Mouse (Mus musculus) forebrain, embryonic 14.5 days (tissue): Measurements from ENCODE around the gene Pnpla2. TPM values are rescaled to one million over a fixed set of nuclear protein-coding genes. Genes with fewer than 3 reads are reported as not detected.

Source experiments
- ATAC-seq: fragments of 200-750 bp; cut with Nextera tagmentation; 2 replicates; pipeline ENCODE4 v1.8.0; 2017; ENCODE audit warnings: mild to moderate bottlenecking, moderate library complexity
- DNase-seq: peaks from one replicate; pipeline ENCODE4 v3.0.0-alpha.2; 2015; ENCODE audit warnings: low spot score
- H3K27ac ChIP-seq: fragments of 300-500 bp; sonication (generic); 2 replicates; pipeline ENCODE4 v1.5.1; 2014; ENCODE audit warnings: low read depth, mild to moderate bottlenecking, control low read depth, low read length, moderate library complexity
- H3K27me3 ChIP-seq: fragments of 300-500 bp; sonication (generic); replicated peaks from 2 replicates; pipeline ENCODE4 v1.6.1; 2014; ENCODE audit warnings: low read length, control low read depth, mixed read lengths; ENCODE audit not compliant: control insufficient read depth, insufficient read depth
- H3K36me3 ChIP-seq: fragments of 300-500 bp; sonication (generic); 2 replicates; pipeline ENCODE4 v1.6.1; 2014; ENCODE audit warnings: low read length, control low read depth; ENCODE audit not compliant: control insufficient read depth, insufficient read depth
- H3K4me1 ChIP-seq: fragments of 300-500 bp; sonication (generic); 2 replicates; pipeline ENCODE4 v1.6.1; 2014; ENCODE audit warnings: antibody characterized with exemption, low read length, control low read depth; ENCODE audit not compliant: control insufficient read depth, insufficient read depth
- H3K4me2 ChIP-seq: fragments of 300-500 bp; sonication (generic); 2 replicates; pipeline ENCODE4 v1.6.1; 2014; ENCODE audit warnings: mild to moderate bottlenecking, control low read depth, low read length
- H3K4me3 ChIP-seq: fragments of 300-500 bp; sonication (generic); 2 replicates; pipeline ENCODE4 v1.5.1; 2014; ENCODE audit warnings: low read depth, low read length, control low read depth
- H3K9ac ChIP-seq: fragments of 300-500 bp; sonication (generic); 2 replicates; pipeline ENCODE4 v1.6.1; 2014; ENCODE audit warnings: mild to moderate bottlenecking, low read length, control low read depth, moderate library complexity
- H3K9me3 ChIP-seq: fragments of 300-500 bp; sonication (generic); replicated peaks from 2 replicates; pipeline ENCODE4 v1.6.1; 2016; ENCODE audit warnings: low read length, control low read depth, mixed read lengths; ENCODE audit not compliant: control insufficient read depth
- WGBS: fragments of 180-500 bp; shearing (Covaris S2); extraction: QIAGEN DNeasy Blood & Tissue Kit; methylation state at CpG from one replicate; pipeline ENCODE4 v1.1.7; 2014; 5-methylcytosine and 5-hydroxymethylcytosine counted together
- polyA plus RNA-seq: library from polyadenylated mRNA; unstranded; fragments of >200 nt; fragmentation: Nextera tagmentation; extraction: Ambion mirVana; gene quantifications from 2 replicates; pipeline ENCODE4 v1.2.1, GENCODE M21; 2014

The Pnpla2 gene
- polyA plus RNA-seq, 1 experiment from 2014 or later: 16.3 TPM

DNA sequence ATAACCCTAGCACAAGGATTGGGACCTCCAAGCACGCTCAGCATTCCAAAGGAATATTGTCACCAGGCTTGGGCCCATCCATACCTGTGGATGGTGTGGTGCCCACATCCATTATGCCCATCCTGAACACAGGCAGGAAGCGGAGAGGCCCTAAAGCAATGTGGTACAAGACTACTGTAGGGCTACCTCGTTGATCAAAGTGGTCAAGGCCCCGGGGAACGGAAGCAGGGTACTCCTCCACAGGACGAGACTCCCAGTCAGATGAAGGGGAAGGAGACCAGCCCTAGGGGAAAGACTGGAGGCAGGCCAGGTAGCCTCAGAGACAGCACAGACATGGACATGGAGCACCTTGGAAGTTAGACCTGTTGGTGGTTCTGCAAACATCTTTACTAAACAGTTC is 17.8 kb downstream of the Pnpla2 start:
- Histone ChIP-seq H3K36me3 (peaks cover 31% of the 10 kb centered on the region), H3K4me3 (no peak overlapping the region), H3K9ac (no peak overlapping the region), H3K27ac (no peak overlapping the region), H3K4me2 (no peak overlapping the region), H3K9me3 (no peaks in the 10 kb centered on the region), H3K27me3 (no peaks in the 10 kb centered on the region), H3K4me1 (peaks cover 25% of the 10 kb centered on the region)
- DNase-seq: no peak
- 91% methylated on average over 6 of the region's 6 CpGs for WGBS
- no peak for ATAC-seq

DNA sequence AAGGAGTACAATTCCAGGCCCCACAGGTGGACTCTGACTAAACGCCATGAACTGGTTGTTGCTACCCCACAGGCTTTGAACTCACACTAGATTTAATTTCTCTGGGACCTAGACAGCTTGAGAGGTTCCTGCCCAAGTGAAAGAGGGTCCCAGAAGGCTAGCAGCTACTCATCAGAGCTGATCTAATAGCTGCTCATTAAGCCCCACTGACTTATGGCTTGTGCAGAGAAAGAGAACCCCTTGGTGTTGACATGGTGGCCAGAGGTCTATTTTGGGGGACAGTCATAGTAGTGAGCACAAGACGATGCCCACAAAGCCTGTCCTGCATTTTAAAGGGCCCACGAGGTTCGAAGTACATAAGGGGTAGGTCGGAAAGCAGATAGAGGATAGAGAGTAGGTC is 19.2 kb downstream of the Pnpla2 start:
- H3K36me3 ChIP-seq: peaks cover 31% of the 10 kb centered on the region
- peaks cover 13% of the 10 kb centered on the region for H3K4me1 ChIP-seq
- no peak for DNase-seq
- no peak for ATAC-seq
- H3K9ac ChIP-seq: peak overlapping the region; percentile 87
- 7% methylated on average over 5 of the region's 5 CpGs for WGBS
- H3K27ac ChIP-seq: no peak overlapping the region
- no peaks in the 10 kb centered on the region for H3K27me3 ChIP-seq
- H3K4me3 ChIP-seq: peak overlapping the region; percentile 67
- peak overlapping the region; percentile 88 for H3K4me2 ChIP-seq
- H3K9me3 ChIP-seq: no peaks in the 10 kb centered on the region

DNA sequence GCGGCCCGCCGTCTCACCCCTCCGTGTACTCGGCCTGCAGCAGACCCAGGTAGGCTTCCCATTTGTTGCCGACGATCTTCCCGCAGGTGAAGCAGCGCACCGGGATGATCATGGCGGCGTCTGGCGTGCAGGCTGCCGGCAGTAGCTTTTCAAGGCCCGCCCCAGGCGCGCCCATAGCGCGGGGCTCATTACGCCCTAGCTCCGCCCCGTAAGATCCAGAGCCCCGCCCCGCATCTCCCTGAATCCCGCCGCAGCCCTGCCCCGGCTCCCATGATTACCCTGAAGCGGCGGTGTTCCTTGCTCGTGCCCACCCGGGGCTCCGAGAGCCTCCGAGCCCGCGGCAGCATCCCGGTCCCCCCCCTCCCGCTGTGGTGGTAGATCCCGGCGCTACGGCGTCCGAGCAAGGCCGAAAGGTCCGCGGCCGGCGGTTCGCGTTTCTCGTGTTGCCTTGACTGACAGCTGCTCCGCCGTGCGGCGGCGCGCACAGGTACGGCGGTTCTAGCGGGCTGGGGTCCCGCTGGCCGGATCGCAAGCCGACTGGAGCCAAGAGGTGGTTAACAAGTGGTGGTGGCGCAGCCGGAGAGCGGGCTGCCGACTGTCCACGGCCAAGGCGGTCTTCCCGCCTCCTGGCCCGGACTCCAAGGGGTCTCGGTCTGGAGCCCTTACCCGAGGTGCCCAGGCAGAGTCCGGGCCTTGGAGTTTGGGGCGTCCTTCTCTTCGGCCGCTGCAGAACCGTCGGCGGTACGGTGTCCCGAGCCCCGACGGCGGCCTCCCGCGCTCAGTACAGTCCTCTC is 20.2 kb downstream of the Pnpla2 start, which contains the start of the genes Polr2l and Tspan4:
Gene Polr2l (minus strand): TSS at position 122 of the 794 bp plus-strand sequence.
Gene Tspan4 (plus strand): TSS at position 230 of the 794 bp plus-strand sequence.
- peak; percentile 91 for DNase-seq
- peaks cover 8% of the 10 kb centered on the region for H3K4me1 ChIP-seq
- H3K36me3 ChIP-seq: peaks cover 25% of the 10 kb centered on the region
- H3K27me3 ChIP-seq: no peaks in the 10 kb centered on the region
- H3K9ac ChIP-seq: peak within 1 kb of the TSS; percentile 87
- H3K9me3 ChIP-seq: no peaks in the 10 kb centered on the region
- peak; percentile 90 for ATAC-seq
- peak within 1 kb of the TSS; percentile 67 for H3K4me3 ChIP-seq
- 1% methylated on average over 86 of the region's 87 CpGs for WGBS
- H3K4me2 ChIP-seq: peak within 1 kb of the TSS; percentile 88
- peak within 1 kb of the TSS; percentile 83 for H3K27ac ChIP-seq

DNA sequence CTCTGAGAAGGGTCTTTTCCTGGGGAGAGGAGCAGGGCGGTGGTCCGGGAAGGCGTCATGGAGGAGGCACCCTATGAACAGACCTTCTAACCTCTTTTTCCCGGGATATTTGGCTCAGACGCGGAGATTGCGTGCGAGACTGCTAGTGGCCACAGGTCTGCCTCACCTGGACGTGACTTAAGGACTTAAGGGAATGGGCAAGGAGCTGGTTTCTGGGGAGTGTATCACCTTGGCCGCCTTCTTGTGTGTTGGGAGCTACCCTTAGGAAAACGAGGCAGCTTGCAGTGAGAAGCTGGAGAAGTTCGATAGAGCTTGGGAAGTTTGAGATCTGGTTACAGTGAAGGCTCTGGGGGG is 20.8 kb downstream of the Pnpla2 start:
- Histone ChIP-seq H3K4me1 (peaks cover 8% of the 10 kb centered on the region), H3K4me2 (peak overlapping the region; percentile 88), H3K27ac (no peak overlapping the region), H3K4me3 (peak overlapping the region; percentile 67), H3K27me3 (no peaks in the 10 kb centered on the region), H3K9me3 (no peaks in the 10 kb centered on the region), H3K9ac (peak overlapping the region; percentile 87), H3K36me3 (peaks cover 20% of the 10 kb centered on the region)
- ATAC-seq: no peak
- WGBS: 2% methylated on average over 12 of the region's 12 CpGs
- DNase-seq: no peak

DNA sequence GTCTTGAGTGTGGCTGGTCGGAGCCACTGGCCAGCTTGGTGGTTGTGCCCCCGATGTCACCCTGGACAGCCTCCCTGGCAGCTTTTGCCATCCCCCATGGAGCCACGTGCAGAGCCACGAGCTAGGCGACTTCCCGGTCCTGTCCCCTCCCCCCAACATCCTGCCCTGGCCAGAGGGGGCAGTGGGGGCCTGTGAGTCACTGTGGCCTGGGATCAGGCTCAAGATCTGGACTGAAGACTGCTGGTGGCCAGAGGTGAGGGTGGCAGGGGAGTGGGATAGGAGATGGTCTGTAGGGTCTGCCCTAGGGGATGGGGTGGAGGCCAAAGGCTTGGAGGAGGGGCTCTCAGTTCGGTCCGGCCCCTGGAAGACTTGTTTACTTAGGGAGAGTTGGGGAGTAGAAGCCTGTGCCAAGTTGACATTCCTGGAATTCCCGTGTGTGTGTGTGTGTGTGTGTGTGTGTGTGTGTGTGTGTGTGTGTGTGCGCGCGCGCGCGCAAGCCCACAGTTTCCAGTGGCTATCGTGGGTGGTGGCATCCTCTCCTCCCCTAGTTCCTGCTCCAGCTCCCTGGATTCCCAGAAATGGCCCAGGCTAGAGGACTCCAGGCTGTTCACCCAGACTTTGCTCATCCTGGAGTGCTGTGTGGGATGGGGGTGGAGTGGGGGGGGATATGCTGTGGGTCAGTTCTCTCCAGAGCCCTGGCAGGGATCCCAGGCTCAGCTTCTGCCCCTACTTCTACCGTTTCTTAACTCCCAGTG is 21.4 kb downstream of the Pnpla2 start:
- H3K4me1 ChIP-seq: peaks cover 14% of the 10 kb centered on the region
- H3K27ac ChIP-seq: 0 out of 2 replicates have a peak overlapping the region, but pooled peaks have one; percentile 14
- DNase-seq (peak; percentile 38), ATAC-seq (no peak)
- no peaks in the 10 kb centered on the region for H3K9me3 ChIP-seq
- H3K4me2 ChIP-seq: peak overlapping the region; percentile 88
- H3K4me3 ChIP-seq: peak overlapping the region; percentile 67; the same call in 1 of the 2 replicates
- H3K36me3 ChIP-seq: peaks cover 14% of the 10 kb centered on the region
- WGBS: 2% methylated on average over 11 of the region's 17 CpGs
- H3K9ac ChIP-seq: no peak overlapping the region
- no peaks in the 10 kb centered on the region for H3K27me3 ChIP-seq

DNA sequence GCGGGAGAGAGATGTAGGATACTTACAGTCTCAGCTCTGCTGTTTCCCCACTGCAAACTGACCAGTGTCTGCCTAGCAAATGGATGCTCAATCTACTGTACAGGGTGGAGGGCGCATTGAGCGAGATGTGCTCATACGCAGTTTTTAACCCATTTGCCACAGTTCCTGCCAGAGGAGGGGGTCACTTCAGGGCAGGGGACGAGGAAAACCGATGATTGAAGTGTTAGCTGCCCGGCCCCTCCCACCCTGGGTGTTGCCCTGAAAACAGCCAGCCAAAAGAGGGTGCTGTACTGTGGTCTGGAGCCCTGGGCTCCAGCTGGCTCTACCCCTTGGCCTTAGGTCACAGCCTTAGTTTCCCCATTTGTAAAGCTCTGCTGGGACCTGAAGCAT is 22.0 kb downstream of the Pnpla2 start:
- Histone ChIP-seq H3K27me3 (no peaks in the 10 kb centered on the region), H3K9me3 (no peaks in the 10 kb centered on the region), H3K9ac (no peak overlapping the region), H3K36me3 (peaks cover 10% of the 10 kb centered on the region), H3K4me3 (no peak overlapping the region), H3K4me2 (no peak overlapping the region), H3K4me1 (peaks cover 17% of the 10 kb centered on the region), H3K27ac (0 out of 2 replicates have a peak overlapping the region, but pooled peaks have one; percentile 14)
- WGBS: 24% methylated on average over 7 of the region's 7 CpGs
- no peak for DNase-seq
- ATAC-seq: no peak

DNA sequence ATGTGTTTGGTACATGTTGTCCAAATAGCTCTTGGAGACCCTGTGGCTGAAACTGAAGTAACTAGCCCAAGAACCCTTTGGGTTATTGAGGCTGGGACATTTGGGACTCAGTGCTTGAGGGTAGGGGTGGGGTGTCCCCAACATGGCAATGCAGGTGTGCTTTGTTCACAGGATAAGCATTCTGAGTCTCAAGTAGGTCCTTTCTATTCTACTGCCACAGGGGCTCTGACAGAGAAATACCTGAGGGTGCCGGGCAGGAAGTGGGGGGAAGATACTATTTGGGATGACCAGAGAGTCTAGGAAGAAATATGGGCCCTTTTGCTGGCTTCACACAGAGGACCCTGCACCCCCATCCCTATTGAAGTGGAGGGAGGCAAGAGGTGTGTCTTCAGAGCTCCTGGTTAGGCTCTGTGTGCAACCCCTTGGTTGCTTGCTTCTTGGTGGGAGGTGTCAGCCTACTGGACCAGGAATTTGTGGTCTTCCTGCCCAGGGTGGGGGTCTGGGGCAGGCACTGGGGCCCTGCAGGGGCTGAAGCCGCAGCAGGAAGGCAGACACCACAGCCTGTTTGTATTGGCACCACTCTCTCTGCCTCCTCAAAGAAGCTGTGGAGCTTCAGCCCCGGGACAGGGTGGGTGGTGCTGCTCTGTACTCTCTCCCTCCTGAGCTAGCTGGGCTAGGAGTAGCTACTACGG is 22.7 kb downstream of the Pnpla2 start:
- Histone ChIP-seq H3K9me3 (no peaks in the 10 kb centered on the region), H3K27ac (no peak overlapping the region), H3K9ac (no peak overlapping the region), H3K36me3 (peaks cover 3% of the 10 kb centered on the region), H3K27me3 (no peaks in the 10 kb centered on the region), H3K4me1 (peaks cover 19% of the 10 kb centered on the region), H3K4me2 (no peak overlapping the region), H3K4me3 (no peak overlapping the region)
- DNase-seq: no peak
- no peak for ATAC-seq
- 78% methylated on average over 4 of the region's 4 CpGs for WGBS

DNA sequence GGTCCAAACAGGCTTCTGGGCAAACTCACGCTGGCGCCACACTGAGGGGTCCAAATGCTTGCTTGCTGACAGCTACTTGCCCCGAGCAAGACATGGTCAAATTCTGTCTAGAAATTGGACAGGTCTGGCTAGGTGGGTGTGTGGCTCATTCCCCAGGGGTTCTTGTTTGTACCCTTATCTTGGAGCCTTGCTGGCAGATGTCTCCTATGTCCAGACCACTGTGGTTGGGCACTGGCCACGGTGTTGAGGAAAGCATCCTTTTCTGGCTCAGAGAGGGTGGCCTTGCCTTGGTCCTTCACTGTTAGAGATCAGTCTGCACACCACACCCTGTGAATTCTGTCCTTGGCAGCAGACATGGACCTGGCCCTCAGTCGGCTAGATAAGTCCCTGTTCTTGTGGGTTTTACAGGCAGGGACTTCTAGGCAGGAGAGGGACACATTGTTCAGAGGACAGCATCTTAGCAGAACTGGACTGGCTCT is 23.3 kb downstream of the Pnpla2 start:
- Histone ChIP-seq H3K36me3 (no peaks in the 10 kb centered on the region), H3K4me1 (peaks cover 19% of the 10 kb centered on the region), H3K27me3 (no peaks in the 10 kb centered on the region), H3K9ac (no peak overlapping the region), H3K9me3 (no peaks in the 10 kb centered on the region), H3K4me3 (no peak overlapping the region), H3K4me2 (no peak overlapping the region), H3K27ac (no peak overlapping the region)
- 84% methylated on average over 5 of the region's 5 CpGs for WGBS
- DNase-seq: no peak
- no peak for ATAC-seq
